Mouse (Mus musculus) c-Kit-positive CD71-negative TER-119-negative erythroid progenitor cells, embryonic 14.5 days (primary cell): ENCODE results near the gene Hrh2.

Experiments used
- DNase-seq: peaks from one replicate; pipeline ENCODE4 v3.0.0-alpha.2; 2013; ENCODE audit warnings: low read depth

Gene Hrh2

GRCm38 (mm10) chr13:54266472-54266871, 74.5 kb downstream of the Hrh2 start:
- DNase-seq, result no peak

DNA sequence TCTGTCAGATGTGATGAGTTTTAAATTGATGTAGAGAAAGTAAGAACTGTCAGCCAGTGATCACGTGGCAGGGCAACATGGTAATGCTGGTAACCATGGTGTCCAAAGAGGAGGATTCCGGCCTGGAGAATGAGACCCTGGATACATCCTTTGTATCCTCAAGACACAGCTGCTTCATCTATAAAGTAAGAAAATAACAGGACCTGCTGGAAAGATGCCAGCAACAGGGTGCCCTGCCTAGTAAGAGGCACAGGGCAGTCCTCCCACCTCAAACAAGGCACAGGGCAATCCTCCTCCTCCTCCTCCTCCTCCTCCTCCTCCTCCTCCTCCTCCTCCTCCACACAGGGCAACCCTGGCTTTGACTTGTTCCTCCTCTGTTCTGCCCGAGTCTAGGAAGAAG, 77.2 kb downstream of the Hrh2 start:
- no peak for DNase-seq

GRCm38 (mm10) chr13:54269628-54270027, 77.7 kb downstream of the Hrh2 start:
- DNase-seq, result no peak

- DNase-seq, result no peak
Observed at GRCm38 (mm10) chr13:54272076-54272475, 80.1 kb downstream of the Hrh2 start.

DNA sequence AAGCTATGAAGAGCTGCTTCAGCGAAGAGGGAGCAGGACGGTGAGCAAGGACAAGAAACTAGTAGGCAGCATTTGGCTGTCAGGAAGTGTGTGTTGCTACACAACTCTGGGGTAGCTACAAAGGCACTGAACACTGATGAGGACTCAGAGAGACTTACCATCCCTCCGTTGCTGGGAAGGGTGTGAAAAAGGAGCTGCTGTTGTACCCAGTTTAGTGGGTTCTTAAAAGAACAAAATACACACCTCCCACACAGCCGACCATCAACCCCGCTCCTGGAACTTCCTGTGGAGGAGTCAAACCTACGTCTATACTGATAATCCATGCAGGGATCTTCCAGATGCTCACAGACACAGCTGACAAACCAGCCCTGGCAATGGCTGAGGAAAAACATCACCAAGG, 85.5 kb downstream of the Hrh2 start:
- DNase-seq, result no peak

DNA sequence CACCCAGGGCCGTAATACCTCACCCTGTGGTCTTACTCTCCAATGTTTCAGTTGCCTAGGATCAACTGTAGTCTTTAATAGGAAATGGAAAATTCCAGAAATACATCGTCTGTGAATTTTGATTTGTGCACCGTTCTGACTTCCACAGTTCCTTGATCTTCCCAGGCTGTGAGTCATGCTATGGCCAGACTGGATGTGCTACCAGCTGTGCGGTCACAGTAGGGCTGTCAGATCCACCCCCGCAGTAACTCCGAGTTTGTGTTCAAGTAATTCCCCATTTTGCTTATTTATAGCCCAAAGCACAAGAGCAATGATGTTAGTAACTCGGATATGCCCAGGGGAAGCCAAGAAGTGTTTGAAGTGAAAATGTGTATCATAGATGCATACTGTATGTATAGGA, 88.4 kb downstream of the Hrh2 start:
- DNase-seq, result no peak

GRCm38 (mm10) chr13:54281149-54281548, 89.2 kb downstream of the Hrh2 start:
- no peak for DNase-seq

DNA sequence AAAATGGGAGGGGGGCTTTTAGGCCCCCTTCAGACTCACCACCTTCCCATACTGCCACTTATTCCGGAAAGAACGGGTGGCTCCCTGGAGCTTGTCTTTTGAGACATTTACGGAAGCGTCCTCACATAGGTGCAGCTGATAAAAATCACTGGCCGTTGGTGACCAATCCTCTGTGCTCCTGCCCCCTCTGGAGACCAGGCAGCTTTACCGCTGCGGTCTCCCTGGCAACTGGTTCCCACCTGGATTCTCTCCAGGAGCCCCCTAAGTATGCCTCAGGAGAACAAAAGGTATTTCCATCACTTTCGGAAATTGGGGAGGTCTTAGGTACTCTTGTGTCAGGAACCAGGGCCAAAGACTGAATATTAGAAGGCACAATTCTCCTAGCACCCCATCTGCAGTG, 89.7 kb downstream of the Hrh2 start:
- no peak for DNase-seq

GRCm38 (mm10) chr13:54282149-54282860, 90.4 kb downstream of the Hrh2 start:
- DNase-seq, result no peak

DNA sequence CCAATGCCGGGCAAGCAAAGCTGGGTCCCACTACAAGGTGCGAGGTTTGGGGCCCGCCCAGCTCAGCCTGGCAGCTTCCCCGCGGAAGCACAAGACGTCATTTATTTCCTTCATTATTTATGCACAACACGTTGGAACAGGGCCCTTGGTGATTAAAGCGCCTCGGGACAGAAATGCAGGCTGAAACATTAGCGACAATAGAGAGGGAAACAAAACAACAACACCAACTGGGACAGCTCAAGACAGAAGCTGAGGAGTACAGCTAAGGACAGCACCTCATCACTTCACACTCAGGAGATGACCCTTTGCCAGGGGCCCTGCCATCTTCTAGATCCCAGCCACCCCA, 90.9 kb downstream of the Hrh2 start:
- no peak for DNase-seq
